Mouse (Mus musculus) thymus, adult 2 months (tissue): Measurements from ENCODE around the gene Ppp1r12a.

Experiments used
- CTCF ChIP-seq: fragments of 200-500 bp; IDR thresholded peaks from 2 replicates; pipeline ENCODE4 v1.5.1; 2012; ENCODE audit warnings: mild to moderate bottlenecking, control low read depth, low read length, moderate library complexity, borderline replicate concordance; ENCODE audit not compliant: control insufficient read depth, poor library complexity, insufficient read depth; ENCODE audit errors: extremely low read depth
- POLR2A ChIP-seq: fragments of 200-500 bp; IDR thresholded peaks from 2 replicates; pipeline ENCODE4 v1.6.1; 2012; ENCODE audit warnings: mild to moderate bottlenecking, low read length, control low read depth, moderate library complexity; ENCODE audit not compliant: control insufficient read depth, poor library complexity, insufficient read depth; ENCODE audit errors: extremely low read depth

- TF ChIP-seq POLR2A (no peak), CTCF (no peak)
These were observed 125.4 kb downstream of the Ppp1r12a start for GRCm38 (mm10) chr10:108287438-108287801.
